11 mouse cellular contexts compared by ENCODE assay signal in genomic region chr2:68382394-68383059, GRCm38 (mm10).
DNase-seq lines count a peak whose midpoint lies in the region; ATAC-seq and TF ChIP-seq lines count a peak whose summit lies in the region.
"Had no signal": no experiment of that assay in that cellular context is flagged by ENCODE, and none has a peak within 500 bp of the region (broad histone marks: within the 10 kb centered on the region; RNA-seq: fewer than 3 reads in every experiment).

No protein-coding gene starts in this region.

- no peak for TF ChIP-seq EP300 in heart, postnatal 0 days (IDR thresholded peaks at IDR 0.05; ENCODE audit: low read depth)

- DNase-seq in heart, postnatal 0 days (ENCODE audit: low spot score), result no peak
- DNase-seq in heart, postnatal 4 days, result no peak
- peak; percentile 90 for DNase-seq in induced T-regulatory cell, adult 2 months (ENCODE audit: low read depth)
- DNase-seq in lung, postnatal 10 days, result peak; percentile 28
- peak; percentile 57 to 71 for DNase-seq in thymus, adult 18-20 months
- no peak for DNase-seq in cerebellum, adult 18-20 months
- DNase-seq in urinary bladder, adult 18-20 months (ENCODE audit: low spot score in 2 of 2), result no peak
- no peak for DNase-seq in layer of hippocampus, postnatal 14 days (ENCODE audit: low spot score in 2 of 2)
- DNase-seq: adrenal gland, postnatal 10 days; kidney, adult 8-10 months had no signal

- peaks cover 39% of the 10 kb centered on the region for H3K4me1 ChIP-seq in heart, postnatal 0 days (ENCODE audit: control insufficient read depth, insufficient read depth)

- no peak for TF ChIP-seq CTCF in heart, postnatal 0 days (IDR thresholded peaks at IDR 0.05; ENCODE audit: low read depth)

- H3K4me2 ChIP-seq in heart, postnatal 0 days (ENCODE audit: low read depth, low read length), result no peak overlapping the region

- peaks cover 19% of the 10 kb centered on the region for H3K36me3 ChIP-seq in heart, postnatal 0 days (replicated peaks; ENCODE audit: control insufficient read depth, insufficient read depth, low read length)

- H3K4me3 ChIP-seq in heart, postnatal 0 days (ENCODE audit: low read depth, low read length), result no peak overlapping the region

- H3K27me3 ChIP-seq in heart, postnatal 0 days (ENCODE audit: control insufficient read depth, insufficient read depth, low read length), result no peaks in the 10 kb centered on the region

- H3K27ac ChIP-seq in heart, postnatal 0 days (ENCODE audit: low read depth), result peak overlapping the region; percentile 27; the same call in 1 of the 2 replicates

- no peaks in the 10 kb centered on the region for H3K9me3 ChIP-seq in heart, postnatal 0 days (replicated peaks; ENCODE audit: control insufficient read depth, low read length)

- ATAC-seq in heart, postnatal 0 days (ENCODE audit: insufficient read depth, low read depth), result no peak
- ATAC-seq: midbrain, embryonic 16.5 days had no signal

- H3K9ac ChIP-seq in heart, postnatal 0 days (replicated peaks; ENCODE audit: low read depth, low read length), result no peak overlapping the region; the same call in 1 of the 2 replicates

- 62% methylated on average over 11 of the region's 11 CpGs for WGBS in heart, postnatal 0 days

Comparison
In these comparisons a context has a peak if more than half of its experiments do, and no peak if none do; other contexts are left out.
1. DNase-seq: peak in induced T-regulatory cell, adult 2 months (single experiment), lung, postnatal 10 days (single experiment) and thymus, adult 18-20 months (2 of 2); none in heart, postnatal 0 days (single experiment), heart, postnatal 4 days (single experiment), cerebellum, adult 18-20 months (0 of 2), urinary bladder, adult 18-20 months (0 of 2) and layer of hippocampus, postnatal 14 days (0 of 2).